Mouse (Mus musculus) stomach, postnatal 0 days (tissue): Measurements from ENCODE around the gene St7.

Experiments
- CTCF ChIP-seq: IDR thresholded peaks from 2 replicates; pipeline ENCODE4 v1.5.1; 2016; ENCODE audit warnings: antibody characterized with exemption, low read depth, mild to moderate bottlenecking, moderate library complexity
- EP300 ChIP-seq: optimal IDR thresholded peaks from 2 replicates; pipeline ENCODE3; 2016; ENCODE audit warnings: antibody characterized with exemption

GRCm38 (mm10) chr6:17800694-17801093, 108.0 kb downstream of the St7 start:
- TF ChIP-seq CTCF: no peak
- no peak for TF ChIP-seq EP300
